Mouse (Mus musculus) layer of hippocampus, adult 11-12 months (tissue): ENCODE results near the gene Elp4.

Experiments
- DNase-seq: peaks from one replicate; pipeline ENCODE4 v3.0.0; 2022; ENCODE audit warnings: low spot score

The Elp4 gene

DNA sequence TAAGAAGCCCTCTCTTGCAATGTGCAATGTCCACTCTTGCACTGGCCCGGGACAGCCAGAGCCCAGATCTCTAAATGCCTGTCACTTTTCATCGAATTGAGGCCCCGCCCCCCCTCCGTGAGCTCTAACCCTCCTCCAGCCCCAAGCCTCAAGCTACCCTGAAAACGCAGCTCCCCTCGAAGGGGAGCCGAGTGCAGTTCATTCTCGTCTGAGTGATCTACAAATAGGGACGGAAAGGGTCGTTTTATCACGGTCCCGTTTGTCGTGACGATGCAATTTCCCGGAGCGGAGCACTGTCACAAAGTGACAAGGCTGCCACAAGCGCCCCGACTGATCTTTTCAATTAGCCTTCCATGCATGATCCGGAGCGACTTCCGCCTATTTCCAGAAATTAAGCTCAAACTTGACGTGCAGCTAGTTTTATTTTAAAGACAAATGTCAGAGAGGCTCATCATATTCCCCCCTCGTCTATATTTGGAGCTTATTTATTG is 222.3 kb downstream of the Elp4 start:
- no peak for DNase-seq

DNA sequence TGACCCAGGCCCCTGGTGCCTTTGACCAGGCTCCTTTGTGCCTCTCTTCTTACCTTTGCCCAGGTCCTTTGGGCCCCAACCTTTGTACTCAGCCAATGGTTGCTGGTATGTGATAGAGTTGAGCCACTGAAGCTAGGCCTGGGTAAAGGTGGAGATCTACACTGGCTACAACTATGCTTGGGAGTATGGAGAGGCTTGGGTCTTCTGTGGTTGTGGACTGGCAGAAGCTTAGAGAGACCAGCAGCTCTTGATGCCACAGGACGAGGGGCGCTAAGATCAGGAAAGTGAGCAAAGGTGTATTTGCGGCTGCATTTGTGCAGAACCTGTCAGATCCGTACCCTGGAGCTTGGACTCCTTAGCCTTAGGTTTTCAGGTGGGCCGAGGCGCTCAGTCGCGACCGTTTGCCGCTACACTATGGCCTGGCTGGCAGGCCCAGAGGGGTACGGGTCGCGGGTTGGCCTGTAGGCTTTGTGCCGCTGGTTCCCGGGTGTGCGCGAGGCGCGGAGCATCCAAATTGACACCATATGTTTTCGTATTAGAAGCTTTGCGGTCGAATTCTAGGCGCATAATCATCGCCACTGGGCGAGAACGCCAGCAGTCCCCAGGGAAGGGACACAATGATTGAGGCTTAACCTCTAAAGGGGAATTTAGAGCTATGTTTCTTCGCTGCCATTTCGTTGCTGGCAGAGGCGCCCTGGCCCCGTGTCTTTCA is 223.2 kb downstream of the Elp4 start:
- no peak for DNase-seq

DNA sequence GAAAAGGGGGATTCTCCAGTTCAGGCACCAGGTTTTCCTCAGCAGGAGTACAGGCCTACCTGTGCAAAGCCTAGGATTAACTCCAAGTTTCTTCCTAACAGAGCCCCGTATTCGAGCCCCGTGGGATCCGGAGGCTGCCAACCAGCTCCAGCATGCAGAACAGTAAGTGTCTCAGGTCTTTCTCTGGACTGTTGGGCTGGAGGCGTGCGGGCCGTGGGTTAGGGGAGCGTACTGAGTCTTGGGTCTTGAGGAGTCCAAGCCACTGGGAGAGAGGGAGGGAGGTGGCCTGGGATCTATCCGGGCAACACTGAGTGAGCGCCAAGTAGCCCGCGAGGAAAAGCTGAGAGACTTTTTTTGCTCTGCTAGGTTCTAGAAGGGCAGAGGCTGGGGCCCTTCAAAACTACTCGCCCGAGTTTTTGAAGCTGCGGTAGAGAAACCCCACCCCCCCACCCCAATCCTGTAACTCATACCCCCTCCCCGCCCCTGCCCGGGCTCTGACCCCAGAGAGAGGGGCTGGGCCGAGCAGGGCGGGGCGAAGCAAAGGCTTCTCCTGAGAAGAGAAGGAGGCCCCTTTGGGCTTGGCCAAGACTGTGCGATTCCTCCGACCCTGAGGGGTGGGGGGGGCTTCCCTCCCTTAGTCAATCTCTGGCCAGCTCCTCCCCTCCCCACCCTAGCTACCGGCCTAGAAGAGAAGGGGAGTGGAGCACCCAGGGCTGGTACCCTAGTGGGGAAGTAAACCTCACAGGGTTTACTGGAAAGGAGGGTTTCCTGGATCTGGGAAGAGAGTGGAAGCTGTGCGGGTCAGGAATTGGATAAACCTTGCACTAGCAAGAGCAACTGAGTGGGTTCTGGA is 224.0 kb downstream of the Elp4 start:
- DNase-seq: no peak

DNA sequence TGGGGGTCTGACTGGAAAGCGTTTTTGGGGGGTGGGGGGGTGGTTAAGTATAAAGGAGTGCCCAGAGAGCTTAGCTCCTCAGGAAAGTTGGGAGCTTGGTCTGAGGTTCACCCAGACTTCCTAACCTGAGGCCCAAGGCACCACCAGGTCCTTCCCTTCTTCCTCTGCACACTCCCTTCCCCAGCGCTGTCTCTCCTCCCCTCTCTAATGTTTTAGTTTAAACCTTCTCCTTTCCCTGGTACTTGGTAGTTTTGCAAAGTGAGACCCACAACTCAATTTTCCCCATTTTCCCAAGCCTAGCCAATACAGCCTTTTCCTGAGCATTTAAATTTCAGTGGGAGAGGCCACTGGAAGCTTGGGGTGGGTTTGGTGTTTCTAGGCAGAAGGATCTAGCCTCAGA is 225.0 kb downstream of the Elp4 start:
- no peak for DNase-seq

DNA sequence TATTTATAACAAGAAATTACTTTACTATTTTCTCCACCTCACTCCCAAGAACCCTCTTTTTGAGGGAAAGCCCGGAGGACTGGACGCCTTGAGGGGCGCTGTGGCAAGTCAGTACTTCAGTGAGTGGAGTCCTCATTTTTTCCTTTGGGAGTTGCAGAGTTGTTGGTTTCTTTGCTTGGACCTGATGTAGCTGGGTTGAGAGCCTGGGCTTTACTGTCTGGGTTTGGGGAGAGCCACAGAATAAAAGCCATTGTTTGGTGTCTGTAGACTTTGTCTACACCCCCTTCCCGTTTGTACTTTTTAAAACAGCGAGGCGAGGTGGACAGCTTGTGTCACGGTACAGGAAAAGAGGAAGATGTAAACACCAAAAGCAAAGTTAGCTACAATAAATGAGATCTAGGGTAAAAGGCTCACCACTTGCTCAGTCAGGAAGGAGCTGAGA is 225.5 kb downstream of the Elp4 start:
- no peak for DNase-seq

DNA sequence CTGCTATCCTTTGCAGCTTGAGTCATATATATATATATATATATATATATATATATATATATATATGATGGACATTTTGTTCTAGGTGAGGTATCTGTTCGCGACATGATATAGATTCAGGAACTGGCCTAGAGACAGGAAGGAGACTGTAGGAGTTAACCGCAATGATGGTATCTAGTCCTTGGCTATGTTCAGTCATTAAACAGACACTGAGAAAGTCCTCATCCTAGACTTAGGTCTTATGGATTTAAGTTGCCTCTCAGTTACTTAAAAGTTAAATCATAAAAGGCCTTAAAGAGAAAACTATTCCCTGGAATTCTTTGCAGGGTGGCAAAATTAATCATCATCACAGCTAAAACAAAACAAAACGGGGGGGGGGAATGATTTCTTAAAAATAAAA is 226.1 kb downstream of the Elp4 start:
- DNase-seq: no peak

DNA sequence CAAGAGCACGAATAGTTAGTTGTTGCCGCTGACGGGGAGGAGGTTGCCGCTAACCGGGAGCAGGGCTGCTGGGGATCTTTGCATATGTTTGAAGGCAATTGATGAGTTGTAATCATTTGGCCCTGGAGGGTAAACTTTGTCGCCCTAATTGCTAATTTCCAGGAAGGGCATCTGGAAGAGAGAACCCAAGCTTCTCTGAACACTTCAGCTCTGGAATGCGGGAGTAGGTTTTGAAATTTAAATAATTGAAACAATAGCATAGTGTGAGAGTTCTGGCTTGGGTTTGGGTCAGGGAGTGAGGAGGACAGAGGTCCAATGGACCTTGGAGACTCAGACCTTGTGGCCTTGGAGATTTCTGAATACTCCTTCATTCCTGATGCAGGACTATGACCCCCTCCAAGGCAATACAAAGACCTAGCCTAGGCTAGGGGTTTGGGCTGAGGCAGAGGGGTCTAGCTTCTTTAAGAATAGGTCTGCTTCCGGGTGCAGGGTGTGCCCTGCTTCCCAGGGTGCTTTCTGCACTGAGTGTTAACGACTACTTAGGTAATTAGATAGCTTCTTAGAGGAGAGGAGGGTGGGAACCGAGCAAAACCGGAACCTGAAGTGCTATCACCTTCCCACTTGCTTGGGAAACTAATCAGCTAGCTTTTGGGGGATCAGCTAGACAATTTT is 226.8 kb downstream of the Elp4 start:
- no peak for DNase-seq

DNA sequence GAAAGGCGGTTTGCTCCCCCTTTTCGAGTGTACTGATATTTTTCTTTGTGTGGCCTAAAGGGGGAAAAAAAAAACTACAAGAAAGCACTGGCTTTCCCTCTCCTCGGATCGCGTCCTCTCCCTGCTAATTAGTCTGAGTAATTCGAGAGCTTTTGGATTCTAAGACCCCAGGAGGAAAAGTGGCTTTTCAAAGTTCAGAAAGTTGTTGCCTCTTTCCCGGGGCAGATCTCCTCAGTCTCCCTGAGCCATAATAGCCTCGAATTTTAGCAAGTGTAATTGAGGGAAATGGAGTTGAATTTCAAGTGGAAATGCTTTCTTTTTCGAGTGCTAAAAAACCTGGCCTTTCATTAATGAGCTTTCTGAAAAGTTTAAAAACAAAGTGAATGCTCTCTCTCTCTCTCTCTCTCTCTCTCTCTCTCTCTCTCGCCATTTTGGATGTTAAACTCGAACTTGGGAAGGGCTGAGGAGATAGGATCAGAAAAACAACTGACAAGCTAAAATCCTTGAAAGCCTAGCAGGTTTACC is 227.4 kb downstream of the Elp4 start:
- DNase-seq: no peak

DNA sequence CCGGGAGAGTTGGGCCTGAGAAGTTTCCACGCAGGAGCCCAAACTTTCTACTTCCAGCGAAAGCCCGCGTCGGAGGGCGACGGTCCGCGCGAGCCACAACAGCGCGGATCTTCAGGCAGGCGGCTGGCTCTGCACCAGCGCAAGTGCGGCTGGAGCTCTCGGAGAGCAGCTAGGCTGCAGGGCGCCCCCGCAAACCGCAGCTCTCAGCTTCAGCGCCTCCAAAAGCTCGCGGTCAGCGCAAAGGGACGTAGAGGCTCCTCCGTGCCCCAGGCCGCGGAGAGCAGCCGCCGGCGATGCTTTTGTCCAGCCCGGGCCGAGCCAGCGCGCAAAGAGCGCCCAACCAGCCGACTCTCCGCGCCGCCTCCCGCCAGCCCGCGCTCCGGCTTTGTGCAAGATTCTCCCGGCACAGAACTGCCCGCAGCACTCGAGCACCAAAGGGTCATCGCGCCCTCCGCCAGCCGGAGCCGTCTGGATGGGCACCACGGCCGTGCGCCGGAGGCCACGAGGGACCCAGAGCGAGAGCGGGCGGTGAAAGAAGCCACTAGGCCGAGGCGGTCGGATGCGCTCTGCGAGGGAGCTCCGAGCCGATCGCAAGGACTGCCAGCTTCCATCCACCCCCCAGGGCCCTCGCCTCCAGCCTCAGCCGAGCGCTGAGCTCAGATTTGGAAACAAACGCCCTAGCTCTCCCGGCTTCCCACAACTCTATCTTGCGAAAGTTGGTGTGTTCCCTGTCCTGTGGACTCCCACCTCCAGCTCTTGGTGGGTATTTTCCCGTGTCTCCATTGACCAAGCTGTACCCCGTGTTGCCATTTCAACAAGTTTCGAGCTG is 228.1 kb downstream of the Elp4 start:
- DNase-seq: no peak

DNA sequence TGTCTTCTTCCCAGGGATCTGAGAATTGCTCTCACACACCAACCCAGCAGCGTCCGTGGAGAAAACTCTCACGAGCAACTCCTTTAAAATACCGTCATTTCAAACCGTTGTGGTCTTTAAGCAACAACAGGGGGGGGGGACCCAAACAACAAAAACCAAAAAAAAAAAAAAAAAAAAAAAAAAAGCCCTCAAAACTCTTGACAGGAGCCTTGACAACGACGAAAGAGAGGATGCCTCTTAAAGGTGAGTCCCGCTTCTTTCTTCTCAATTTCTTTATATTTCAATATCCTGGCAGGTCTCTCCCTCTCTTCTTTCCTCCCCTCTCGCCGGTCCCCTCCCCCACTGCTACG is 228.7 kb downstream of the Elp4 start:
- DNase-seq: no peak

DNA sequence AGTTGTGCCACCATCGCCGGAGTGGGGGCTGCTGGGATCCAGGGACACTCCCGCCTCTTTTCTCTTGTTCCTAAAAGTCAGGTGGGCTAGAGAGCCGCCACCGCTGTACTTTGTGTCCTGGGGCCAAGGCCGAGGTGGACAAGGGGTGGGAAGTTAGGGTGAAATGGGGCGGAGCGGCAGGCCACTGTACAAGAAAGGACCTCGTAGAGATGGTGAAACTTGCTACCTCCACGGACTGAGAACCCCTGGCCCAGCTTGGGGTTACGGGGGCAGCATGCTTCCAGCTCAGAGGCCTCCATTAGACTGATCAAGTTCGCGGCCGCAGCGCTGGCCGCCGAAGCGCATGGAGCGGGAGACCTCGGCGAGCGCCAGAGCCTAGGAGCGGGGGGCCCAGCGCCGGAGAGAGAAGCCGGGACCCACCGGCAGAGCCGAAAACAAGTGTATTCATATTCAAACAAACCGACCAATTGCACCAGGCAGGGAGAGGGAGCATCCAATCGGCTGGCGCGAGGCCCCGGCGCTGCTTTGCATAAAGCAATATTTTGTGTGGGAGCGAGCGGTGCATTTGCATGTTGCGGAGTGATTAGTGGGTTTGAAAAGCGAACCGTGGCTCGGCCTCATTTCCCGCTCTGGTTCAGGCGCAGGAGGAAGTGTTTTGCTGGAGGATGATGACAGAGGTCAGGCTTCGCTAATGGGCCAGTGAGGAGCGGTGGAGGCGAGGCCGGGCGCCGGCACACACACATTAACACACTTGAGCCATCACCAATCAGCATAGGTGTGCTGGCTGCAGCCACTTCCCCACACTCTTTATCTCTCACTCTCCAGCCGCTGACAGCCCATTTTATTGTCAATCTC is 229.3 kb downstream of the Elp4 start:
- peak; percentile 81 for DNase-seq

DNA sequence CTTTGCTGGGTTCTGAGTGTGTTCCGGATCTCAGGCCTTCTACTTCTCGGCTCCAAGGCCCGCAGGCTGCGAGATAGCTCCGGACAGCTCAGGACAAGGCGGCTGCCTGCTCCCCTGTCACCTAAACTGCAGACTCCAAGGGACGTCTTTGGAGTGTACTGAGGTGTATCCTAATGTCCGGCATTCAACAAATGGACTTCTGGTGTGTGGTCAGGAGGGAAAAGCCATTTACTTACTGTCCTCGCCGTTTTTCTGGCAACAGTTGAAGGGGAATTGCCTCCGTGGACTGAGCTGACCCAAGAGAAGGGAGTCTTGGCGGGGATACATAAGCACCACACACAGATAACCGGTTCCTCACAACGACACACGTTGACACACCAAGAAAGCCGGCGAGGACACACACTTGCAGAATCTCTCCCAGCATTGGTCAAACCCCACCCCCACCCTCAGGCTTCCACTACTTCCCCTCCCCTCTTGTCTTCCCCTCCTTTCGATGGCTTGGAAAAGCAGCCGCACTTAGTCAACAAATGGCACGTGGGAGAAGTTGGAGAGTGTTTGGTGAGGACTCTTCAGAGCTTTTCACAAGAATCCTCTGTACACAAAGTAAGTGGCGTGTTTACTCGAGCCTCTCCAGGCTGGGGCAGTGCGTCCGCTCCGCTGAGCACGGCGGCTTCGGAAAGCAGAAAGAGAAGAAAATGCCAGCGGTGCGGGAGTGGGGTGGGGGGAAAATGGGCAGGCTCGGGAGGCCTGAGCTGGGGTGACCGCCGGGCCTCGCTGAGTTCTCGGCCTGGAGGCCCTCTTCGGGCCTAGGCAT is 230.1 kb downstream of the Elp4 start:
- no peak for DNase-seq

DNA sequence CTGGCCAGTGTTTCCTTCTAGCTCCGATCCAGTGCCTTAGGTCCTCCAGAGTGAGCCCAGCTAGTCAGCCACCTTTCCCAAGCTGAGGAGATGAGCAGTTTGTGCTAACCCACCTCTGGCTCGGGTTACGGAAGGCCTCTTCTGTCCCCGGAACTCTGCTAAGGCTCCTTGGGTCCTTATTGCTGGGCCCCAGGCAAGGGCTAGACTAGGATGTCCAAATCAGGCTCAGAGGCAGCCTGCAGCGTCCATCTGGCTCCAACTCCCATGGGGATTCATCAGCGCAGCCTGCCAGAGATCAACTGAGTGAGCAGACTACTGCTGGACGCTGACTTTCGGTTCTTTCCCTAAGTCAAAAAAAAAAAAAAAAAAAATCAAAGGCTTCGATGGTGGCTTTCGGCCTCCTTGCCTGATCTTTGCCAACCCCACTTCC is 230.7 kb downstream of the Elp4 start:
- no peak for DNase-seq

DNA sequence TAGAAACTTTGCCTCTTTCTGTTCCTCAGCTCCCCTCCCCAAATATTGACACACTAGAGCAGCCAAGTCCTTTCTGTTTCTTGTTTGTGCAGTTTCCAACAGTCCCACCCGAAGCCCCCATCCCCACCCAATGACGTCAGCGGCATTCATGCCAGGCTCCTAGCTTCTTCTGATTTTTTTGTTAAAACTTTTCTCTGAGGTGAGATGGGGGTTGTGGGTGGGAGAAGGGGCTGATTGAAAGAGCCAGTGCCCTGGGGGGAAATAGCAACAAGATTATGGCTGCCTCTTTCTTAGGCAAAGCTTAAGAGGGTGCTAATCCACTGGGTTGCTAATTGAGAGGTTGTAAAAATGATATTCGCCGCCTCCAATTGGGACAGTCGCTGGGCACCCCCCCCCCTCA is 231.3 kb downstream of the Elp4 start:
- no peak for DNase-seq

DNA sequence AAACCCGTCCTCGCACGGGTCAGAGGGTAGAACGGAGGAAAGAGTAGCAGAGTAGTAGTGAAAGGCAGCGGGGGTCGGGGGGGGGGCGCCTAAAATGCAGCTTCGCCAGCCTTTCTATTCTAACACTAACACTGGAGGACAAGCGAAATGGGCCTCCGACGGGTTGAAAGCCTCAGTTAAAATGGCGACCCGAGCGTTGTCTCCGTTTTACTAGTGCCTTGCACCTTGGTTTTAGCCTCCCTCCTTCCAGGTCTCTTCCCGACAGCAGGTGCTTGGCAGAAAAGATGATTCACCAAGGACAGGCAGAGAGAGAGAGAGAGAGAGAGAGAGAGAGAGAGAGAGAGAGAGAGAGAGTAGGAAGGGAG is 231.8 kb downstream of the Elp4 start:
- DNase-seq: no peak

DNA sequence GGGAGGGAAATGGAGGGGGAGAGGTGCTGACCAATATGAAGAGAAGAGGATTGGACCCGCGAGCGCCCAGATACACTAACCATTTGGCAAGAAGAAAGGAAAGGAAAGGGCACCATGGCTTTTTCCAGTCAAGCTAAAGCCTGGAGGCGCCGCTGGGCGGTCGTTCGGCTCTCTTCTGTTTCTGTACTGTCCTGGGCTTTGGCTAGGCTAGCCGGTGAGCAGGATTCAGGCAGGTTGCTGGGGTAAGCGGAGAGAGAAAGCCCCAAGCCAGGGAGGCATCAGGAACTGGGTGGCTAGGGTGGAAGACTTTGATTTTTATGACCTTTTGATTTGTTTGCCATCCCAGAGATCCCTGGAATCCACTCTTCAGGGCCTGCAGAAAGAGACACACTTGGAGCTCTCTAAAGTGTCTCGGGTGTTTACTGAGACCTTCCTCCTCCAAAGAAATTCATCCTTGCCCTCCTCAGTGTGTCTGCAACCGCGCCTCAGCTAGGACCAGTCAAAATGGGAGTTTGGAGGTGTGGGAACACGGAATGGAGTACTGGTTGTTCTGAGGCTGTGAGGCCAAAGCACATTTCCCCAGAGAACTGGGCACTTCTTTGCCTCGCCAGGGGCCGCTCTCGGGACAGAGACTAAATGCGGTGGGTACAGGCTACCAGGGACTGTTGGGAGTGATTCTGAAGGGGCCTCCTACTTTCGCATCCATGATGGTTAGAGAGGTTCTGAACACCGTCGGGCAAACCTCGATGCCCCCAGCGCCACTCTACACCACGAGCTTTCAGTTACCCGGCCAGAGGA is 232.4 kb downstream of the Elp4 start:
- no peak for DNase-seq

DNA sequence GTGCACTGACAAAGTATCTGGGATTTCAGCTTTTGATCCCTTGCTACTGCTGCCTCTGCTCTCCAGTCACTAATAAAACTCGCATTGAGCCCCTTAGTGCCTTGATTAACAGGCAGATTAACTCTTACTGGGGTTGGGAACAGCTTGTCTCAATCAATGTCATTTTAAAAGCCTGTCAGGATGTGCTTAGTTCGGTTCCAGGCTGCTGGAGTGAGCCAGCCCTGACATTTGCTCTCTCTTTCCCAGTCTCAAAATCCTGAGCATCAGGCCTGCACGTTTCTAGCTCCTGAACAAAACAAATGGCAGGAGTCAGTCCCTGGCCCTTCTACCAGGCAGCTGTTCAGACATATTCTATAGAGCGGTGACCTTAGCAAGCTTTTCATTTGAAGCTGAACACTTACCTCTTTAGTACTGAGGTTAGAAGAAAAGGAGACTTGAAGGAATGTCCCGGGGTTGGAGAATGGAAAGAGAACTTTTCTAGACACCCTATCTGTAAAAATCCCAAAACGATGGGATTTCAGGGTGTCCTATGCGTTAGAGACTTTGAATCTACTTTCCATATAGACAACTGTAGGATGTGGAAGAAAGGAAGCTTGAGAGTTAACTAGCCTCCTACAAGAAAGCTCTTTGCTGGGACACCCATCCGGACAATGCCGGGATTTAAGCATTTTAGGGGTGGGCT is 233.1 kb downstream of the Elp4 start:
- DNase-seq: no peak

DNA sequence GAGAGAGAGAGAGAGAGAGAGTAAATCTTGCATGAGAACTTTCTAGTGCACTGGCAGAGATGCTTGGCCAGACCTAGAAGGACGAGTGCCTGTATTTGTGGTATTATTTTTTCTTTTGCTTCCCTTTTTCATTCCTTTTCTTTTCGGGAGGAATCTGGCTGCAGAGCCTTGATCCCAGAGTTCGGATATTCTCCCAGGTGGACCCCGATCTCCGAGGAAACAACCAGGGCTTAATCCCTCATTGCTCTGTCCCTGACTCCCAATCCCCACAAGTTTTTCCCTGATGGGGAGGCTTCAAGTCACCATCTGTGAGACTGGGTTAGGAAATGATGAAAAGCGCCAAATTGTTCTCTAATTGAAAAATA is 233.7 kb downstream of the Elp4 start:
- DNase-seq: no peak
